Mouse (Mus musculus) forebrain, embryonic 12.5 days (tissue): Measurements from ENCODE around the gene Tmem131l. TPM values are rescaled to one million over a fixed set of nuclear protein-coding genes. Genes with fewer than 3 reads are reported as not detected.

Experiments used
- ATAC-seq: fragments of 200-750 bp; cut with Nextera tagmentation; 2 replicates; pipeline ENCODE4 v1.8.0; 2017; ENCODE audit warnings: moderate TSS enrichment; ENCODE audit not compliant: low FRiP score
- H3K27ac ChIP-seq: fragments of 300-500 bp; sonication (generic); 2 replicates; pipeline ENCODE4 v1.5.1; 2016; ENCODE audit warnings: mild to moderate bottlenecking
- H3K27me3 ChIP-seq: fragments of 300-500 bp; sonication (generic); 2 replicates; pipeline ENCODE4 v1.6.1; 2016; ENCODE audit warnings: mild to moderate bottlenecking
- H3K36me3 ChIP-seq: fragments of 300-500 bp; sonication (generic); replicated peaks from 2 replicates; pipeline ENCODE4 v1.6.1; 2016; ENCODE audit warnings: mild to moderate bottlenecking
- H3K4me1 ChIP-seq: fragments of 300-500 bp; sonication (generic); 2 replicates; pipeline ENCODE4 v1.6.1; 2016
- H3K4me2 ChIP-seq: fragments of 300-500 bp; sonication (generic); 2 replicates; pipeline ENCODE4 v1.6.1; 2016; ENCODE audit warnings: mild to moderate bottlenecking, moderate library complexity
- H3K4me3 ChIP-seq: fragments of 300-500 bp; sonication (generic); replicated peaks from 2 replicates; pipeline ENCODE4 v1.5.1; 2016; ENCODE audit warnings: mild to moderate bottlenecking
- H3K9ac ChIP-seq: fragments of 300-500 bp; sonication (generic); 2 replicates; pipeline ENCODE4 v1.6.1; 2016; ENCODE audit warnings: mild to moderate bottlenecking
- H3K9me3 ChIP-seq: fragments of 300-500 bp; sonication (generic); 2 replicates; pipeline ENCODE4 v1.6.1; 2016
- WGBS: fragments of 180-500 bp; shearing (Covaris S2); methylation state at CpG from one replicate; pipeline ENCODE4 v1.1.7; 2016; 5-methylcytosine and 5-hydroxymethylcytosine counted together
- polyA plus RNA-seq: library from polyadenylated mRNA; unstranded; fragments of >200 nt; fragmentation: Nextera tagmentation; extraction: Ambion mirVana; gene quantifications from 2 replicates; pipeline ENCODE4 v1.2.1, GENCODE M21; 2016

Tmem131l gene
- polyA plus RNA-seq, 1 experiment from 2014 or later, result 116 TPM

DNA sequence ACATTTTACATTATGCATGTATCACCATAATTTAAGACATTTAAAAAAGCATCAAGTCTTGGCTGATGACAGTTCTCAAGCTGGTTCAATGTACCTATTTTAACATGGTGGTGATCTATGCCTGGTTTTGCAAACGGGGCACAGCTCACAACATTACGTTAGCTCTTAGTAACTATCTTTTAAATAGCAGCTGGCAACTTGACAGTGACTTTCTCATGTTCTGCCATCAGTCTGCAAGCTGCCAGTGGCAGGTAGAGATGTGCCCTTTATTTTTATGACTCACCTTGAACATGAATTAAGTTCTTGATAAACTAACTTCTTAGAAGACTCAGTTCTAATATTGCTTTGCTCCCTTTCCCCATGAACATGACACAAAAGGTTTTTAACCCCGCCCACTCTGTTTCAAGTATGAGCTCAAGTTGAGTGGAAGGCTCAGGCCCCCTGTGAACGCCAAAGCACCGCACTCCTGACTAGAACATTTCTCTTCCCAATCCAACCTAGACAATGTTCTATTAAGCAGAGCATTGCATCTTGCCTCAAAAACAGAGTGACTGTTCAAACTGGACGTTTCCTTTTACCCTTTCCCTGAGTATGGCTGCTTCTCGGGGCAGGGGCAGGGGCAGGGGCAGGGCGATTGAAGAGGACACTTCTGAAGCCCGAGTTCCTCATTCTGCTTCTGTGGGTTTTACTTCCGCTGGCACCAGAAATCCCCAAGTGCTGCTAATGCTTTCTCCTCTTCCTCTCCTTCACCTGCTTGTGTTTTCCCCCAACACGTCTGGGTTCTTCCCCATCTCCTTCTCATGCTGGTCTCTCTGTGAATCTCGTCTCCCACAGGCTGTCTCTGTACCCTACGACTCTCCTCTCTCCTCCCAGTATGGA, 29.1 kb upstream of the Tmem131l start:
- Histone ChIP-seq H3K9me3 (no peaks in the 10 kb centered on the region), H3K4me3 (no peak overlapping the region), H3K4me2 (no peak overlapping the region), H3K36me3 (no peaks in the 10 kb centered on the region), H3K9ac (no peak overlapping the region), H3K4me1 (no peaks in the 10 kb centered on the region), H3K27me3 (no peaks in the 10 kb centered on the region), H3K27ac (no peak overlapping the region)
- WGBS, result 86% methylated on average over 13 of the region's 13 CpGs
- no peak for ATAC-seq

DNA sequence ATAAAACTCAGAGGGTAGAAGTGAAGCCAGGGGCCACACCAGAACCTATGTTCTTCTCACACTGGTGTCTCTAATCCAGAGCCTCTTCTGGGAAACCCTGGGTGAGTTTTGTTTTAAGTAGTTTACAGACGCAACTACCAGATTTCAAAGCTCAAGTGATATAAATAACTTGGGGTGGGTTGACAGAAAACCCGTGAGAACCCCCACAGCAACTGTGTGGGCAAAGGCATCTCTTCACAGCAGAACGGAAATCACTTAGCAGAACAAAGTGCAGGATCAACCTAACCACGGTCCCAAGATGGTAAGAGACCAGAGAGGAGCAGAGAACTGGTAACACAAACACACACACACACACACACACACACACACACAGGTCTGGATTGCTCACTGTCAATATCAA, 25.9 kb upstream of the Tmem131l start:
- WGBS, result 91% methylated on average over 4 of the region's 4 CpGs
- Histone ChIP-seq H3K36me3 (no peaks in the 10 kb centered on the region), H3K4me1 (peaks cover 5% of the 10 kb centered on the region; the same call in 1 of the 2 replicates)

DNA sequence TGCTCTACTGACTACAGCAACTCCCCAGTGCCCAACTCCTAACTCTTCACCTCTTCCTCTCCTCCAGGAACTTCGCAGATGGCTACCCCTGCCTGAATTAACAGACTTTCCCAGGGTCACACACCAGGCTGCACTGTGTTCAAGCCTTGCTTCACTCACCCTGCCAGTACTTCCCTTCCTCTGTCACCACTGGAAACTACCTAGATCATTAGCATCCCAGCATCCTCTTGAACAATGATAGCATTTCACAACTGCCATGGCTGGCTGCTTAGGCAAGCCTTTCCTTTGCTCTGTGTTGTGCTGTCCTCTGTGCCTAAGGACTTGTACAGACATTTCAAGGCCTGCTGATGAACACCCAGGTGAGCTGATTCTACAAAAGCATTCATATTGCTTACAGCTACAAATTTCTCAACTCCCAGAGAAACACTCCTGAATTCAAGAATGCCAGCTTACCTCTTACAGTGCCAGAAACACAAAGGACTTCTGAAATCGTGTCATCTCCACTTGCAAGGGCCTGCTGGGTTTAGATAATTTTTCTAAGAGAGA, 23.5 kb upstream of the Tmem131l start:
- Histone ChIP-seq H3K9me3 (no peaks in the 10 kb centered on the region), H3K9ac (no peak overlapping the region), H3K4me1 (peaks cover 5% of the 10 kb centered on the region; the same call in 1 of the 2 replicates), H3K27ac (no peak overlapping the region), H3K4me2 (no peak overlapping the region), H3K4me3 (no peak overlapping the region), H3K27me3 (no peaks in the 10 kb centered on the region), H3K36me3 (no peaks in the 10 kb centered on the region)
- WGBS, result 77% methylated on average over 2 of the region's 2 CpGs
- no peak for ATAC-seq

More for the DNA sequence above, 25.9 kb upstream of the Tmem131l start:
- Histone ChIP-seq H3K4me3 (no peak overlapping the region), H3K9me3 (no peaks in the 10 kb centered on the region), H3K27ac (no peak overlapping the region), H3K4me2 (no peak overlapping the region), H3K9ac (no peak overlapping the region), H3K27me3 (no peaks in the 10 kb centered on the region)
- no peak for ATAC-seq

DNA sequence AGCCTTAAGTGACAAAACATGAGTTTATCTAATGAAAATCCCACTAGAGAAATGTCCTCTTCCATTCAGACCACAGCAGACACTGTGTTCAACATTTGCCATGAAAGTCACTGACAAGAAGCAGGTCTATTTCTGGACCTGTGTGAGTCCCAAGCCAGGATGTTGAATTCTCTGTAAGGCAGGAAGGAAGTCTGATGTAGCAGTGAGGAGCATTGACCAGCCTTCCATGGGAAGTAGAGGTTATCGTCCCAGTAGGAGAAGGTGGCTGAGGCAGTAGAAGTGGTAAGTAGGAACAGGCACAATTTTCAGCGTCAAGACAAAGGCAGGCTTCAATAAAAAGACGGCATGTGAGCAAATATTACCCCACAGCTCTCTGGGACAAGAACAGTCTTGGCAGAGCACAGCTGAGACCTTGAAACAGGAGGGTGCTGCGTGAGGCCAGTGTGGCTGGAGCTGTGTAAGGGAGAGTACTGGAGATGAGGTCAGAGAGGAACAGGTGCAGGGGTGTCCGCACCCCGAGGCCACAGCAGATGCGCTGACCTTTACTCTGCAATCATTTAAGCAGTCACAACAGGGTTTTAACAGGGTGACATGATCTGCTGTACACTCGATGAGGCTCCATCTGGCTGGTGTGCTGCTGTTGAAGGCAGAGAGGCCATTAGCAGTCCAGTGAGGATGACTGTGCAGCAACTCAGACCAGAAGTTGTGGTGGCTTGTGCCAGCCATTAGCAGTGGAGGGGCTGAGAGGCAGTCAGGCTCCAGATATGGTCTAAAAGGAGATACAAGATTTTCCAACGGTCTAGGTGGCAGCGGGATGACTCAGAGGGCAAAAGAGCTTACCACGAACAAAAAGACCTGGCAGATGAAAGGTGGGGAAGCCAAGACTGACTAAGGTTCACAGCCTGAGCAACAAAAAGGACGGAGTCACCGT, 21.8 kb upstream of the Tmem131l start:
- no peaks in the 10 kb centered on the region for H3K27me3 ChIP-seq
- peaks cover 6% of the 10 kb centered on the region; the same call in 1 of the 2 replicates for H3K9me3 ChIP-seq
- peaks cover 5% of the 10 kb centered on the region; the same call in 1 of the 2 replicates for H3K4me1 ChIP-seq
- no peak overlapping the region for H3K9ac ChIP-seq
- H3K36me3 ChIP-seq, result no peaks in the 10 kb centered on the region
- 78% methylated on average over 13 of the region's 13 CpGs for WGBS
- peak; percentile 46; the same call in 1 of the 2 replicates for ATAC-seq
- H3K4me3 ChIP-seq, result no peak overlapping the region
- no peak overlapping the region for H3K27ac ChIP-seq
- H3K4me2 ChIP-seq, result no peak overlapping the region

- 87% methylated on average over 5 of the region's 5 CpGs for WGBS
- no peak overlapping the region for H3K9ac ChIP-seq
- no peaks in the 10 kb centered on the region for H3K36me3 ChIP-seq
- H3K4me2 ChIP-seq, result no peak overlapping the region
- peaks cover 5% of the 10 kb centered on the region; the same call in 1 of the 2 replicates for H3K4me1 ChIP-seq
- no peak overlapping the region for H3K27ac ChIP-seq
- no peak for ATAC-seq
- no peak overlapping the region for H3K4me3 ChIP-seq
- no peaks in the 10 kb centered on the region for H3K27me3 ChIP-seq
- H3K9me3 ChIP-seq, result peaks cover 6% of the 10 kb centered on the region; the same call in 1 of the 2 replicates
Measured at GRCm38 (mm10) chr3:84060946-84061345, 21.0 kb upstream of the Tmem131l start.

DNA sequence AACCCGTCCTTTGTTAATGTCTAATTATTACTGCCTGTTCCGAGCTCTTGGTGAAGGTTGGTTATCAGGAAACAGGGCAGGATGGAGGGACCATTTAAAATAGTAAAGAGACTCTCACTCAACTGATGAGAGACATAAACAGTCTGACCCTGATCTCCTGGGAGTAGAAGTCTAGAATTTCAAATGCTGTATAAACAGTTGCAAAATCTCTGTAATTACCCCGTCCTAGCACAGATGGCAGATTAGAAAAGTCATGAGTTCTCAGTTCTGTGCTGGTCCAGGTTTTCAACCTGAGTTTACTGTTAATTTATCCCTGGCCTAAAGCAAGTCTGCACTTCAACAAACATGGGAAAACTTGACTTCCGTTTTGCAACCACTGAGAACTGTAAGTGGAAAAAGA, 20.2 kb upstream of the Tmem131l start:
- Histone ChIP-seq H3K4me1 (peaks cover 5% of the 10 kb centered on the region; the same call in 1 of the 2 replicates), H3K4me2 (no peak overlapping the region), H3K4me3 (no peak overlapping the region), H3K27ac (no peak overlapping the region), H3K9ac (no peak overlapping the region), H3K27me3 (no peaks in the 10 kb centered on the region), H3K9me3 (peaks cover 6% of the 10 kb centered on the region; the same call in 1 of the 2 replicates), H3K36me3 (no peaks in the 10 kb centered on the region)
- 73% methylated on average over 4 of the region's 4 CpGs for WGBS
- no peak for ATAC-seq

GRCm38 (mm10) chr3:84059676-84060075, 19.7 kb upstream of the Tmem131l start:
- 74% methylated on average over 4 of the region's 4 CpGs for WGBS

DNA sequence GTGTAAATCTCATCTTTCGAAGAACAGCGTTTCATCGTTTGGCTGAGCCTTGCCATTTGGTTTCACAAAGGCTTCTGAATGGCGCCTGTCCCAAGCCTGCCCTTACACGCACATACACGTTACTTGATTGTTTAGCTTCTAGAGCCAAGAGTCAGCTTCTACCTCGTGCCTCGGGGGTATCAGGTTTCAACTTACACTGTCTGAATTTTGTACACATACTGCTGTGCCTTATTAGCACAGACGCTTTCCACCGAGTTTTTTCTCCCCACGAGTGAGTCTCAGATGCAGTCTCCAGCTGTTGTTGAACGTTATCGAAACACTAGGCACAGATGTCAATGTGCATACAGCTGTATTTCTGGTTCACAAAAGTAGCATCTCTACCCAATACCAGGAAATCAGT, 19.3 kb upstream of the Tmem131l start:
- H3K27ac ChIP-seq, result no peak overlapping the region
- H3K4me3 ChIP-seq, result no peak overlapping the region
- WGBS, result 61% methylated on average over 13 of the region's 13 CpGs
- H3K4me2 ChIP-seq, result no peak overlapping the region
- no peaks in the 10 kb centered on the region for H3K36me3 ChIP-seq
- H3K9ac ChIP-seq, result no peak overlapping the region
- peaks cover 6% of the 10 kb centered on the region; the same call in 1 of the 2 replicates for H3K9me3 ChIP-seq
- H3K27me3 ChIP-seq, result no peaks in the 10 kb centered on the region
- no peak for ATAC-seq
- H3K4me1 ChIP-seq, result peaks cover 5% of the 10 kb centered on the region; the same call in 1 of the 2 replicates

More at GRCm38 (mm10) chr3:84059676-84060075, 19.7 kb upstream of the Tmem131l start:
- H3K4me3 ChIP-seq, result no peak overlapping the region
- H3K36me3 ChIP-seq, result no peaks in the 10 kb centered on the region
- H3K27ac ChIP-seq, result no peak overlapping the region
- H3K27me3 ChIP-seq, result no peaks in the 10 kb centered on the region
- peaks cover 6% of the 10 kb centered on the region; the same call in 1 of the 2 replicates for H3K9me3 ChIP-seq
- H3K4me2 ChIP-seq, result no peak overlapping the region
- H3K4me1 ChIP-seq, result peaks cover 5% of the 10 kb centered on the region; the same call in 1 of the 2 replicates
- ATAC-seq, result no peak
- H3K9ac ChIP-seq, result no peak overlapping the region

GRCm38 (mm10) chr3:84048729-84049175, 8.8 kb upstream of the Tmem131l start:
- no peak overlapping the region for H3K4me3 ChIP-seq
- no peaks in the 10 kb centered on the region for H3K27me3 ChIP-seq
- peak overlapping the region; percentile 26; the same call in 1 of the 2 replicates for H3K27ac ChIP-seq
- no peak for ATAC-seq
- H3K36me3 ChIP-seq, result no peaks in the 10 kb centered on the region
- H3K4me1 ChIP-seq, result peaks cover 6% of the 10 kb centered on the region
- H3K4me2 ChIP-seq, result 0 out of 2 replicates have a peak overlapping the region, but pooled peaks have one; percentile 0
- 11% methylated on average over 9 of the region's 9 CpGs for WGBS
- no peaks in the 10 kb centered on the region for H3K9me3 ChIP-seq
- H3K9ac ChIP-seq, result no peak overlapping the region

- H3K36me3 ChIP-seq, result no peaks in the 10 kb centered on the region
- H3K4me1 ChIP-seq, result peaks cover 6% of the 10 kb centered on the region
- H3K9ac ChIP-seq, result no peak overlapping the region
- no peak for ATAC-seq
- 0 out of 2 replicates have a peak, but pooled peaks cover 1% of the 10 kb centered on the region for H3K27me3 ChIP-seq
- H3K9me3 ChIP-seq, result no peaks in the 10 kb centered on the region
- no peak overlapping the region for H3K27ac ChIP-seq
- no peak overlapping the region for H3K4me3 ChIP-seq
- no peak overlapping the region for H3K4me2 ChIP-seq
- 94% methylated on average over 8 of the region's 8 CpGs for WGBS
Measured at GRCm38 (mm10) chr3:84046206-84046605, 6.2 kb upstream of the Tmem131l start.

- Histone ChIP-seq H3K4me2 (no peak overlapping the region), H3K4me1 (peaks cover 22% of the 10 kb centered on the region), H3K27ac (no peak overlapping the region), H3K9ac (no peak overlapping the region), H3K27me3 (0 out of 2 replicates have a peak, but pooled peaks cover 2% of the 10 kb centered on the region), H3K9me3 (no peaks in the 10 kb centered on the region), H3K4me3 (no peak overlapping the region), H3K36me3 (peaks cover 7% of the 10 kb centered on the region; the same call in 1 of the 2 replicates)
- 84% methylated on average over 8 of the region's 8 CpGs for WGBS
- no peak for ATAC-seq
Measured at GRCm38 (mm10) chr3:84041739-84042138, 1.8 kb upstream of the Tmem131l start.
